Mouse (Mus musculus) stomach, postnatal 0 days (tissue): ENCODE results near the gene Srebf2. TPM values are rescaled to one million over a fixed set of nuclear protein-coding genes. Genes with fewer than 3 reads are reported as not detected.

ENCODE experiments used
- ATAC-seq: fragments of 200-750 bp; cut with Nextera tagmentation; 2 replicates; pipeline ENCODE4 v1.8.0; 2017; ENCODE audit not compliant: low FRiP score, low TSS enrichment
- DNase-seq: peaks from one replicate; pipeline ENCODE4 v3.0.0-alpha.2; 2016; ENCODE audit warnings: low spot score
- H3K27ac ChIP-seq: fragments of 300-500 bp; sonication (generic); replicated peaks from 2 replicates; pipeline ENCODE4 v1.5.1; 2014; ENCODE audit warnings: mild to moderate bottlenecking, control low read depth
- H3K27me3 ChIP-seq: fragments of 300-500 bp; sonication (generic); 2 replicates; pipeline ENCODE4 v1.6.1; 2014; ENCODE audit warnings: low read length; ENCODE audit not compliant: control insufficient read depth, insufficient read depth
- H3K36me3 ChIP-seq: fragments of 300-500 bp; sonication (generic); 2 replicates; pipeline ENCODE4 v1.6.1; 2014; ENCODE audit warnings: low read length, mixed read lengths; ENCODE audit not compliant: control insufficient read depth, insufficient read depth
- H3K4me1 ChIP-seq: fragments of 300-500 bp; sonication (generic); replicated peaks from 2 replicates; pipeline ENCODE4 v1.6.1; 2014; ENCODE audit warnings: antibody characterized with exemption; ENCODE audit not compliant: control insufficient read depth, insufficient read depth
- H3K4me2 ChIP-seq: fragments of 300-500 bp; sonication (generic); replicated peaks from 2 replicates; pipeline ENCODE4 v1.6.1; 2014; ENCODE audit warnings: low read depth, mild to moderate bottlenecking, control low read depth, moderate library complexity
- H3K4me3 ChIP-seq: fragments of 300-500 bp; sonication (generic); 2 replicates; pipeline ENCODE4 v1.5.1; 2014; ENCODE audit warnings: low read depth, low read length, control low read depth
- H3K9ac ChIP-seq: fragments of 300-500 bp; sonication (generic); 2 replicates; pipeline ENCODE4 v1.6.1; 2014; ENCODE audit warnings: mild to moderate bottlenecking, low read length, control low read depth, mixed read lengths
- H3K9me3 ChIP-seq: fragments of 300-500 bp; sonication (generic); 2 replicates; pipeline ENCODE4 v1.6.1; 2016; ENCODE audit warnings: low read length; ENCODE audit not compliant: control insufficient read depth
- CTCF ChIP-seq: IDR thresholded peaks from 2 replicates; pipeline ENCODE4 v1.5.1; 2016; ENCODE audit warnings: antibody characterized with exemption, low read depth, mild to moderate bottlenecking, moderate library complexity
- EP300 ChIP-seq: optimal IDR thresholded peaks from 2 replicates; pipeline ENCODE3; 2016; ENCODE audit warnings: antibody characterized with exemption
- WGBS: fragments of 180-500 bp; shearing (Covaris S2); extraction: QIAGEN DNeasy Blood & Tissue Kit; methylation state at CpG from one replicate; pipeline ENCODE4 v1.1.7; 2014; 5-methylcytosine and 5-hydroxymethylcytosine counted together
- polyA plus RNA-seq: library from polyadenylated mRNA; unstranded; fragments of >200 nt; fragmentation: Nextera tagmentation; extraction: Ambion mirVana; gene quantifications from 2 replicates; pipeline ENCODE4 v1.2.1, GENCODE M21; 2015

The Srebf2 gene
- polyA plus RNA-seq, 1 experiment from 2014 or later, result 127 TPM

- no peaks in the 10 kb centered on the region for H3K27me3 ChIP-seq
- 84% methylated on average over 11 of the region's 11 CpGs for WGBS
- no peaks in the 10 kb centered on the region for H3K4me1 ChIP-seq
- DNase-seq (no peak), ATAC-seq (no peak)
- H3K9me3 ChIP-seq, result no peaks in the 10 kb centered on the region
- no peak overlapping the region for H3K4me2 ChIP-seq
- H3K9ac ChIP-seq, result no peak overlapping the region
- no peak overlapping the region for H3K27ac ChIP-seq
- H3K36me3 ChIP-seq, result peaks cover 66% of the 10 kb centered on the region
- no peak overlapping the region for H3K4me3 ChIP-seq
- TF ChIP-seq CTCF (no peak), EP300 (no peak)
Observed at GRCm38 (mm10) chr15:82197937-82198336, 51.0 kb downstream of the Srebf2 start.

- TF ChIP-seq CTCF, result no peak
- TF ChIP-seq EP300, result no peak
- Histone ChIP-seq H3K4me3 (no peak overlapping the region), H3K27ac (no peak overlapping the region), H3K36me3 (peaks cover 66% of the 10 kb centered on the region), H3K9me3 (no peaks in the 10 kb centered on the region), H3K27me3 (no peaks in the 10 kb centered on the region), H3K4me2 (no peak overlapping the region), H3K9ac (no peak overlapping the region), H3K4me1 (no peaks in the 10 kb centered on the region)
- 91% methylated on average over 7 of the region's 7 CpGs for WGBS
- ATAC-seq, result no peak
- no peak for DNase-seq
Observed at GRCm38 (mm10) chr15:82198342-82198741, 51.4 kb downstream of the Srebf2 start.

DNA sequence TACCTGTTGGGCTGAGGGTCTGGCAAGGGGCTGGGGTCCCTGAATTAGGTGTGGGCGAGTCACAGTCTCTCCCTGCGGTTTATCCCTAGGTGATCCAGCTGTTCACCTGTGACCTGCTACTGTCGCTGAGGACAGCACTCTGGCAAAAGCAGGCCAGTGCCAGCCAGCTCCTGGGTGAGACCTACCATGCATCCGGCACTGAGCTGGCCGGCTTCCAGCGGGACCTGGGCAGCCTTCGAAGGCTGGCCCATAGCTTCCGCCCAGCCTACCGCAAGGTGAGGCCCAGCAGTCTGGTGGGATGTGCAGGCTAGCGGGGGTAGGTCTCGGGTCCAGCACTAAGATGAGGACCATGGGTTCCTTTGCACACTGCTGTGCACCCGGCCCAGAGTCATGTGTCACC lies 52.6 kb downstream of the Srebf2 start:
- Histone ChIP-seq H3K27ac (no peak overlapping the region), H3K36me3 (peaks cover 66% of the 10 kb centered on the region), H3K27me3 (no peaks in the 10 kb centered on the region), H3K9me3 (no peaks in the 10 kb centered on the region), H3K4me2 (no peak overlapping the region), H3K9ac (no peak overlapping the region), H3K4me3 (no peak overlapping the region), H3K4me1 (no peaks in the 10 kb centered on the region)
- no peak for ATAC-seq
- 87% methylated on average over 12 of the region's 12 CpGs for WGBS
- DNase-seq, result no peak
- TF ChIP-seq CTCF (no peak), EP300 (no peak)

- no peak overlapping the region for H3K9ac ChIP-seq
- peaks cover 63% of the 10 kb centered on the region for H3K36me3 ChIP-seq
- DNase-seq (no peak), ATAC-seq (no peak)
- 94% methylated on average over 6 of the region's 6 CpGs for WGBS
- H3K27me3 ChIP-seq, result no peaks in the 10 kb centered on the region
- peaks cover 5% of the 10 kb centered on the region; the same call in 1 of the 2 replicates for H3K4me1 ChIP-seq
- no peak overlapping the region for H3K4me2 ChIP-seq
- H3K27ac ChIP-seq, result no peak overlapping the region
- no peaks in the 10 kb centered on the region for H3K9me3 ChIP-seq
- H3K4me3 ChIP-seq, result no peak overlapping the region
- TF ChIP-seq EP300 (no peak), CTCF (no peak)
Observed at GRCm38 (mm10) chr15:82202086-82202485, 55.1 kb downstream of the Srebf2 start.

DNA sequence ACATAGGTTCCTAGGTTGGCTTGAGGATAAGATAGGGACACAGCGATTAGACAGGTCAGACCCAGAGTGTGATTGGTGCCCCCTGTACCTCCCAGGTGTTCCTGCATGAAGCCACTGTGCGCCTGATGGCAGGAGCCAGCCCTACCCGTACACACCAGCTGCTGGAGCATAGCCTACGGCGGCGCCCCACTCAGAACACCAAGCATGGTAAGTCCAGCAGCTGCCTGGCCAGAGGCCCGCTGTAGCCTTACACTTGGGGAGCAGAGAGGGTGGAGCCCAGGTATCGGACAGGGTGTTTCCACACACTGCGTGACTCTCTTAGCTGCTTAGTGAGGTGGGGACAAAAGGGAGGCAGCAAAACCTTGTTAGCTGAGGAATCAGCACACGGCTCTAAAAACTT lies 56.1 kb downstream of the Srebf2 start:
- Histone ChIP-seq H3K9me3 (no peaks in the 10 kb centered on the region), H3K36me3 (peaks cover 54% of the 10 kb centered on the region), H3K4me2 (no peak overlapping the region), H3K27me3 (no peaks in the 10 kb centered on the region), H3K4me3 (no peak overlapping the region), H3K27ac (no peak overlapping the region), H3K9ac (no peak overlapping the region), H3K4me1 (peaks cover 5% of the 10 kb centered on the region; the same call in 1 of the 2 replicates)
- DNase-seq (peak; percentile 33), ATAC-seq (no peak)
- WGBS, result 87% methylated on average over 10 of the region's 10 CpGs
- no peak for TF ChIP-seq EP300

GRCm38 (mm10) chr15:82203611-82204351 lies 56.8 kb downstream of the Srebf2 start:
- TF ChIP-seq EP300, result no peak
- no peak for TF ChIP-seq CTCF
- no peak overlapping the region for H3K9ac ChIP-seq
- H3K9me3 ChIP-seq, result no peaks in the 10 kb centered on the region
- no peak overlapping the region for H3K4me2 ChIP-seq
- no peak overlapping the region for H3K4me3 ChIP-seq
- ATAC-seq (no peak), DNase-seq (no peak)
- WGBS, result 87% methylated on average over 20 of the region's 20 CpGs
- H3K36me3 ChIP-seq, result peaks cover 47% of the 10 kb centered on the region
- H3K27me3 ChIP-seq, result no peaks in the 10 kb centered on the region
- H3K27ac ChIP-seq, result no peak overlapping the region
- H3K4me1 ChIP-seq, result peaks cover 5% of the 10 kb centered on the region; the same call in 1 of the 2 replicates
